Mouse (Mus musculus) forebrain, postnatal 0 days (tissue): ENCODE measurements at regions not wholly inside any gene's neighbourhood (a gene's known extent, or its start where the extent isn't known, plus 50 kb on each side); places are given as distances from the start of the nearest gene placed in this dataset.

Source experiments
- ATAC-seq: fragments of 200-750 bp; cut with Nextera tagmentation; 2 replicates; pipeline ENCODE4 v1.8.0; 2017; ENCODE audit warnings: mild to moderate bottlenecking, moderate library complexity
- DNase-seq: peaks from one replicate; pipeline ENCODE4 v3.0.0-alpha.2; 2015
- H3K27ac ChIP-seq: fragments of 300-500 bp; sonication (generic); 2 replicates; pipeline ENCODE4 v1.5.1; 2014; ENCODE audit warnings: low read depth, mild to moderate bottlenecking, antibody characterized with exemption, low read length, moderate library complexity, mixed read lengths
- H3K27me3 ChIP-seq: fragments of 300-500 bp; sonication (generic); 2 replicates; pipeline ENCODE4 v1.6.1; 2014; ENCODE audit warnings: mild to moderate bottlenecking, low read length, mixed read lengths; ENCODE audit not compliant: insufficient read depth
- H3K36me3 ChIP-seq: fragments of 300-500 bp; sonication (generic); 2 replicates; pipeline ENCODE4 v1.6.1; 2014; ENCODE audit warnings: mild to moderate bottlenecking, moderate library complexity; ENCODE audit not compliant: insufficient read depth
- H3K4me1 ChIP-seq: fragments of 300-500 bp; sonication (generic); 2 replicates; pipeline ENCODE4 v1.6.1; 2014; ENCODE audit warnings: antibody characterized with exemption; ENCODE audit not compliant: insufficient read depth
- H3K4me2 ChIP-seq: fragments of 300-500 bp; sonication (generic); 2 replicates; pipeline ENCODE4 v1.6.1; 2014; ENCODE audit warnings: low read depth, mild to moderate bottlenecking, moderate library complexity
- H3K4me3 ChIP-seq: fragments of 300-500 bp; sonication (generic); 2 replicates; pipeline ENCODE4 v1.5.1; 2014; ENCODE audit warnings: low read depth, low read length, mixed read lengths
- H3K9ac ChIP-seq: fragments of 300-500 bp; sonication (generic); 2 replicates; pipeline ENCODE4 v1.6.1; 2014; ENCODE audit warnings: mild to moderate bottlenecking
- H3K9me3 ChIP-seq: fragments of 300-500 bp; sonication (generic); 2 replicates; pipeline ENCODE4 v1.6.1; 2016; ENCODE audit warnings: low read length
- CTCF ChIP-seq: sonication (generic); IDR thresholded peaks from 2 replicates; pipeline ENCODE4 v1.5.1; 2016; ENCODE audit warnings: antibody characterized with exemption, control low read depth, low read depth
- WGBS: fragments of 180-500 bp; shearing (Covaris S2); extraction: QIAGEN DNeasy Blood & Tissue Kit; methylation state at CpG from one replicate; pipeline ENCODE4 v1.1.7; 2014; 5-methylcytosine and 5-hydroxymethylcytosine counted together

DNA sequence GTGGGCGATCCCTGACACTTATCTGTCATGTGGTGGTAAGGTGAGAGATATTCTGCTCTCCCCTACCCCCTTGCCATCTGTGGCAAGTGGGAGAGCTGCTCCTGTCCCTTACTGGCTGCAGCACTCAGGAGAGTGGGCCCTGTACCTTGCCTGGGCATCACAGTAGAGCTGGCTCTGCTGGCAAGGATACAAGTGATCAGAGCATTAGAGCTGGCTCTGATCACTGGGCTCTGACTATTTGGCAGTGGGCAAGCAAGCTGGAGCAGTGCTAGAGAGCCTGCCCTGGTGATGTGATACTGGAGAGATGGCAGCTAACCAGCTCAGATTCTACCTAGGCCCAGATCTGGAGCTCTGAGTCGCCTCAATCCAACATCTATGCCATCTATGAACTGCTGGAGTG, 443.5 kb upstream of the Celf2 start:
- no peak overlapping the region for H3K27ac ChIP-seq
- no peaks in the 10 kb centered on the region for H3K27me3 ChIP-seq
- no peaks in the 10 kb centered on the region for H3K4me1 ChIP-seq
- no peak overlapping the region for H3K4me2 ChIP-seq
- no peak overlapping the region for H3K4me3 ChIP-seq
- DNase-seq (no peak), ATAC-seq (no peak)
- TF ChIP-seq CTCF = no peak
- WGBS = 84% methylated on average over 2 of the region's 2 CpGs
- H3K36me3 ChIP-seq = no peaks in the 10 kb centered on the region
- H3K9ac ChIP-seq = no peak overlapping the region
- H3K9me3 ChIP-seq = no peaks in the 10 kb centered on the region

GRCm38 (mm10) chr2:7944946-7945345, 435.6 kb upstream of the Celf2 start:
- no peak overlapping the region for H3K27ac ChIP-seq
- H3K36me3 ChIP-seq = no peaks in the 10 kb centered on the region
- H3K27me3 ChIP-seq = no peaks in the 10 kb centered on the region
- 65% methylated on average over 2 of the region's 2 CpGs for WGBS
- no peak overlapping the region for H3K9ac ChIP-seq
- no peaks in the 10 kb centered on the region for H3K4me1 ChIP-seq
- ATAC-seq (peak; percentile 59), DNase-seq (peak; percentile 43)
- peak; percentile 27; the same call in 1 of the 2 replicates for TF ChIP-seq CTCF
- H3K9me3 ChIP-seq = no peaks in the 10 kb centered on the region
- no peak overlapping the region for H3K4me3 ChIP-seq
- H3K4me2 ChIP-seq = no peak overlapping the region

DNA sequence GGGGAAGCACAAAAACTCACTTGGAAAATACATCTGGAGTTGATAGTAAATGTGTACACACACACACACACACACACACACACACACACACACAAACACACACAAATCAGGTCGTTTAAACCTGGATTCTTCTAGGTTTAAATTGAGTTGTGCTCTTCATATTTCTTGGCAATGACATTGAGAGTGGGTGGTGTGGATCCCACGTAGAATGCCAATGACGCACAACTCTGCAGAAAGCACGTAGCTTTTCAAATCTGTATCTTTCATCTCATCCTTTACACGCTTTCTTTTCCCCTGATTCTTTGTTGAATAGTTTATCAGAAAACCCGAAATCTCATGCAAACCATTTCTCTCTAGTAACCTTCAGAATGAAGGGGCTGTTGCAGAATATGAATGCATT, 424.3 kb upstream of the Celf2 start:
- H3K9ac ChIP-seq = no peak overlapping the region
- DNase-seq = no peak
- no peak for TF ChIP-seq CTCF

GRCm38 (mm10) chr2:7906271-7906670, 396.9 kb upstream of the Celf2 start:
- H3K4me1 ChIP-seq = no peaks in the 10 kb centered on the region
- H3K9ac ChIP-seq = no peak overlapping the region
- no peaks in the 10 kb centered on the region for H3K9me3 ChIP-seq
- WGBS = 25% methylated on average over 1 of the region's 1 CpGs
- H3K4me2 ChIP-seq = no peak overlapping the region
- no peaks in the 10 kb centered on the region for H3K27me3 ChIP-seq
- no peak overlapping the region for H3K4me3 ChIP-seq
- no peak overlapping the region for H3K27ac ChIP-seq
- DNase-seq = no peak
- no peak for ATAC-seq
- no peak for TF ChIP-seq CTCF
- H3K36me3 ChIP-seq = no peaks in the 10 kb centered on the region

More for the DNA sequence above, 424.3 kb upstream of the Celf2 start:
- H3K36me3 ChIP-seq = no peaks in the 10 kb centered on the region
- 73% methylated on average over 6 of the region's 6 CpGs for WGBS
- ATAC-seq = no peak
- no peak overlapping the region for H3K27ac ChIP-seq
- no peaks in the 10 kb centered on the region for H3K27me3 ChIP-seq
- H3K4me1 ChIP-seq = no peaks in the 10 kb centered on the region
- no peaks in the 10 kb centered on the region for H3K9me3 ChIP-seq
- no peak overlapping the region for H3K4me3 ChIP-seq
- no peak overlapping the region for H3K4me2 ChIP-seq

DNA sequence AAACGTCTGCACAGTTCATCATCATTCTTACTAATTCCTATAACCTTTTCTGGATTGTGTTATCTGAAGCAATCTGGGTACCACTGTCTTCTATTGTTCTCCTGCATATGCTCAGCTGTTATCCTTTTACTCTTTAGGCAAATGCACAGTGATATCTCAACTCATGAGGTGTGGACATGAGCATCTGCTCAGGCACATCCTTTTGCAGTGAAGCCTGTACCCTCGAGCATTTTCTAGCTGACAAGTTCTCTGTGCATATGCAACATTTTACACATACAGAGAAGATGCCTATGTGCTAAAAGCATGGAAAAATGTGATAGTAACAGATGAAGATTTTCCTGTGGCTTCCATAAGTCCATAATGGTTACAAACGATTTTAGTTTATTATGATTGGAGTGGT, 384.4 kb upstream of the Celf2 start:
- TF ChIP-seq CTCF = no peak
- peak; percentile 53 for ATAC-seq

More for the DNA sequence above, 384.4 kb upstream of the Celf2 start:
- WGBS = 71% methylated on average over 3 of the region's 3 CpGs
- no peak overlapping the region for H3K4me2 ChIP-seq
- H3K9me3 ChIP-seq = no peaks in the 10 kb centered on the region
- DNase-seq = peak; percentile 27
- H3K36me3 ChIP-seq = no peaks in the 10 kb centered on the region
- no peak overlapping the region for H3K9ac ChIP-seq
- no peaks in the 10 kb centered on the region for H3K4me1 ChIP-seq
- H3K27ac ChIP-seq = no peak overlapping the region
- no peaks in the 10 kb centered on the region for H3K27me3 ChIP-seq
- no peak overlapping the region for H3K4me3 ChIP-seq
